Mouse (Mus musculus): ENCODE data around the gene Olfr304. TPM values are rescaled to one million over a fixed set of nuclear protein-coding genes. Genes with fewer than 3 reads are reported as not detected.

Olfr304 gene
- polyA plus RNA-seq, 1 experiment from 2014 or later = not detected

Other genes with a start within 250 kb of the Olfr304 start
- not detected in 2 replicates for gene Vmn2r75, start 214.9 kb downstream of the Olfr304 start, polyA plus RNA-seq (2015; fragmentation: Nextera tagmentation; extraction: Ambion mirVana)
- gene Vmn2r76, start 140.3 kb downstream of the Olfr304 start, polyA plus RNA-seq (2015; fragmentation: Nextera tagmentation; extraction: Ambion mirVana) = not detected in 2 replicates
- gene Olfr310, start 109.5 kb downstream of the Olfr304 start, polyA plus RNA-seq (2015; fragmentation: Nextera tagmentation; extraction: Ambion mirVana) = not detected in 2 replicates
- gene Olfr309, start 73.0 kb downstream of the Olfr304 start, polyA plus RNA-seq (2015; fragmentation: Nextera tagmentation; extraction: Ambion mirVana) = not detected in 2 replicates
- gene Olfr308, start 61.0 kb downstream of the Olfr304 start, polyA plus RNA-seq (2015; fragmentation: Nextera tagmentation; extraction: Ambion mirVana) = not detected in 2 replicates
- not detected in 2 replicates for gene Olfr307, start 49.1 kb downstream of the Olfr304 start, polyA plus RNA-seq (2015; fragmentation: Nextera tagmentation; extraction: Ambion mirVana)
- gene Olfr305, start 19.7 kb downstream of the Olfr304 start, polyA plus RNA-seq (2015; fragmentation: Nextera tagmentation; extraction: Ambion mirVana) = not detected in 2 replicates
- not detected in 2 replicates for gene Olfr303, start 11.1 kb upstream of the Olfr304 start, polyA plus RNA-seq (2015; fragmentation: Nextera tagmentation; extraction: Ambion mirVana)
- gene Olfr301, start 17.2 kb upstream of the Olfr304 start, polyA plus RNA-seq (2015; fragmentation: Nextera tagmentation; extraction: Ambion mirVana) = not detected in 2 replicates
- gene Olfr299, start 73.3 kb upstream of the Olfr304 start, polyA plus RNA-seq (2015; fragmentation: Nextera tagmentation; extraction: Ambion mirVana) = not detected in 2 replicates
- gene Olfr298, start 105.8 kb upstream of the Olfr304 start, polyA plus RNA-seq (2015; fragmentation: Nextera tagmentation; extraction: Ambion mirVana) = not detected in 2 replicates
- not detected in 2 replicates for gene Olfr297, start 133.3 kb upstream of the Olfr304 start, polyA plus RNA-seq (2015; fragmentation: Nextera tagmentation; extraction: Ambion mirVana)
- not detected in 2 replicates for gene Olfr295, start 197.2 kb upstream of the Olfr304 start, polyA plus RNA-seq (2015; fragmentation: Nextera tagmentation; extraction: Ambion mirVana)
- not detected in 2 replicates for gene Olfr294, start 230.0 kb upstream of the Olfr304 start, polyA plus RNA-seq (2015; fragmentation: Nextera tagmentation; extraction: Ambion mirVana)

Measured in kidney, embryonic 16.5 days (tissue).